Mouse (Mus musculus) heart, postnatal 0 days (tissue): ENCODE measurements at regions not wholly inside any gene's neighbourhood (a gene's known extent, or its start where the extent isn't known, plus 50 kb on each side); places are given as distances from the start of the nearest gene placed in this dataset.

Source experiments
- CTCF ChIP-seq: IDR thresholded peaks from 2 replicates; pipeline ENCODE4 v1.5.1; 2016; ENCODE audit warnings: antibody characterized with exemption, control low read depth, low read depth
- EP300 ChIP-seq: IDR thresholded peaks from 2 replicates; pipeline ENCODE4 v1.6.1; 2016; ENCODE audit warnings: antibody characterized with exemption, low read depth

DNA sequence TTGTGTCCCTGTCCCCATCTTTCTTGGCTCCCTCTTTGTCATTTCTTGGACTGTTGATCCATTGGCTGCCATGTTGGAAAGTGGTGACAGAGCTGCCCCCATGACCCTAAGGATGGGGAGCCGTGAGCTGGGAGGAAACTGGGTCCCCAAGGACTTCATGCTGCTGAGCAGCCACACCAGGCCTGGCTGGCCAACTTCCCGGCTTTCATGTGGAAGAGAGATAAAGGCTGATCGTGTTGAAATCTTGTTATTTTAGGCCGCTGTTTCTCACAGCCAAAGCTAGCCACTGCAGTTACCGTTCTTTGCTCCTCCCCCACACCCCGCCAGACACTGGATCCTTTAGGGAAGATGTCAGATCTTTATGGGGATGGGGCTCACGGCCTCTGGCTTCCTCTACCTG is 164.1 kb downstream of the Sall1 start:
- TF ChIP-seq CTCF (no peak), EP300 (no peak)
